Mouse (Mus musculus) C2C12 (cell line): Measurements from ENCODE around the gene Nxf7.

Experiments
- CEBPB ChIP-seq: IDR thresholded peaks from one replicate; pipeline ENCODE4 v1.6.1; 2011; ENCODE audit warnings: low read depth, mild to moderate bottlenecking, control low read depth, moderate library complexity
- CTCF ChIP-seq: IDR thresholded peaks from one replicate; pipeline ENCODE4 v1.5.1; 2011; ENCODE audit not compliant: control insufficient read depth, insufficient read depth, insufficient read length
- MAX ChIP-seq: IDR thresholded peaks from one replicate; pipeline ENCODE4 v1.6.1; 2011; ENCODE audit warnings: mild to moderate bottlenecking, control low read depth
- MYOD1 ChIP-seq: IDR thresholded peaks from one replicate; pipeline ENCODE4 v1.6.1; 2011; ENCODE audit warnings: low read depth; ENCODE audit not compliant: control insufficient read depth, insufficient read length
- MYOG ChIP-seq: IDR thresholded peaks from one replicate; pipeline ENCODE4 v1.6.1; 2011; ENCODE audit not compliant: control insufficient read depth, insufficient read length; ENCODE audit errors: extremely low read depth
- USF1 ChIP-seq: IDR thresholded peaks from one replicate; pipeline ENCODE4 v1.6.1; 2011; ENCODE audit warnings: low read depth, mild to moderate bottlenecking, control low read depth, moderate library complexity

- no peak for TF ChIP-seq CTCF
- TF ChIP-seq MAX, result no peak
- no peak for TF ChIP-seq MYOG
- TF ChIP-seq MYOD1, result no peak
- TF ChIP-seq CEBPB, result no peak
- no peak for TF ChIP-seq USF1
Observed at GRCm38 (mm10) chrX:135576412-135576811, 22.2 kb downstream of the Nxf7 start.
